Mouse (Mus musculus) spleen, postnatal 14 days (tissue): ENCODE data around the gene Igf1r.
A peak's percentile ranks its signal among the peaks of the same experiment; 100 is the strongest.

ENCODE experiments used
- DNase-seq, 2 experiments: peaks; one replicate each; pipeline ENCODE4 v3.0.0; 2021 to 2022; ENCODE audit warnings: low spot score in 2 of 2

The Igf1r gene

DNA sequence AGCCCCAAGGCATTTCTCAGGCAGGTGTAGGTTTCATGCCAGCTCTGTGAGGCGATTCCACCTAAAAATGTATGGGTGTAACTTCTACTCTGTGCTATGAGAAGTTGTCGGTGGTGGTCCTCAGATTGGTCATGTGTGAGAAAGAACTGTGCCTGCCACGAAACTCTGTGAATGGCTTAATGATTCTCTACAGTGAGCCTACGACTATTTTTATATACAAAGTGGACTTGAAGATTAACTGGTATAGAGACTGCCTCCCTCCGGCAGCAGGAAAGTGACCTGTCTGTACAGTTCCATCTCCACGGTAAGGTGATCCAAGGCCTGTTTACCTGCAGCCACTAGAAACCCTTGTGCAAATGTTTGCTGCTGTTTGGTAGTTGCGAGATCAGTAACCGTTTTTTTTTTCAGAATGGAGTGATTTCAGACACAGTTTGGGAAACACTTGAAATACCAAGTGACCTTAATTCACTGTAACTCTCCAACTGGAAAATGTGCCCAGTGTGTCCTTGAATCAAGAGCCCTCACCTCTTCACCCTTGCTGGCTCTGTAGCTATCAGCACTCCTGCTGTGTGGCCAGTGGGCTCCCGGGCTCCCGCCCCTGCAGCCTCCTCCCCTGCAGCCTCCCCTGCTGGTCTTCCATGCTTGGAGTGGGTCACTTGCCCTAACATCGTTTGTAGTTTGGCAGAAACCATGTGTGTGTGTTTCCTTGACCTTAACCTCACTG, 127.7 kb downstream of the Igf1r start:
- no peak for DNase-seq

DNA sequence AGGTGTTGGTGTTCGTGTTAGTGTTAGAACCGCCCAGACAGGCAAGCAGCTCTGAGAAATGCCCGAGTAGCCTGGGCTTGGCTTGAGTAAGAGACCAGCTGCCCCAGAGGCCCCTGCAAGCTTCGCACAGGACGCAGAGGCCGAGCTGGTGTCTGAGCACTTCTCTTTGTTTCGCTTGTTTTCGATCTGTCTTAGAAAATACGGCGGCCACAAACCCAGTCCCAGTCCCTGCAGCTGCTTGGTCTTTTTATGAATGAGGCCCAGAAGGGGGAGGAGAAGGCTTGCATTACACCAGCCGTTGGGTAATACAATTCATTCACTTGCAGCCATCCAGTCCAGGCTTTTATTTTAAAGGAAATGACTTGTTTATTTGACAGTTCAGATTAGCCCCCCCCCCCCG, 132.7 kb downstream of the Igf1r start:
- peak in 1 of 2 experiments; percentile 15 for DNase-seq

DNA sequence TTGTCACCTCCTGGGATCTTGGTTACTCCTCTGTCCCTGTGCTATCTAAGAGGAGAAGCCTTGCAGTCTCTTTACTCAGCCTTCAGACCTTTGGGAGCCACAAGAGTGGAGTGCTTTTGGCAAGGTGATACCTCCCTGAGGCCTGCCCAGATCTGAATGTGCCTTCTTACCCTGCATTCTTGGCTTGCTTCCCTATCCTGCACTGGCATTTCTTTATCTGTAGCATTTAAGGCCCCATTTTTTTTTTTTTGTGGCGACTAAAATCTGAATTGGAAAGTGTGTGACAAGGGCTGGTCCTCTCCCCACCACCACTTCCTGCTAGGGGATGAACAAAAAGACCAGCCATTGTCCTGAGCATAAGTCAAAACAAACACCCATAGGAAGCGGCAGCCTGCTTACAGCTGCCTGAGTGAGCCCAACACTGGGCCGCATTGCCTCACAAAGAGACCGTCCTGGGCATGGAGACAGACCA, 133.3 kb downstream of the Igf1r start:
- no peak for DNase-seq

DNA sequence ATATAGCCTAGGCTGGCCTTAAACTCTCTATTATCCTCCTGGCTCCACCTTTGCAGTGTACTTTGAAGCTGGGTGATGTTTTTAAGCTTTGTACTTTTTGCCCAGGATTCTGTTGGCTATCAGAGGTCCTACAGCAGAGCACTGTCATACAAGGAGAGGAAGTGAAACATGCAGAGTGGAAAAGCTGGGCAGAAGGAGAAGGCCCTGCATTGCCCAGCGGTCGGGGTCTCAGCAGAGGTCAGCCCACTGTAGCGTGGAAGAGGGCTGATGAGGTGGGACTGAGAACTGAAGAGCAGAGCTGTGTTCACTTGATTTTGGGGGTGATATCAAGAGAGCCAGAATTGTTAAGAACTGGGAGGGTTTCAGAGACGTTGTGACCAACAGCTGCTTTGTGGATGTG, 134.9 kb downstream of the Igf1r start:
- DNase-seq = no peak

DNA sequence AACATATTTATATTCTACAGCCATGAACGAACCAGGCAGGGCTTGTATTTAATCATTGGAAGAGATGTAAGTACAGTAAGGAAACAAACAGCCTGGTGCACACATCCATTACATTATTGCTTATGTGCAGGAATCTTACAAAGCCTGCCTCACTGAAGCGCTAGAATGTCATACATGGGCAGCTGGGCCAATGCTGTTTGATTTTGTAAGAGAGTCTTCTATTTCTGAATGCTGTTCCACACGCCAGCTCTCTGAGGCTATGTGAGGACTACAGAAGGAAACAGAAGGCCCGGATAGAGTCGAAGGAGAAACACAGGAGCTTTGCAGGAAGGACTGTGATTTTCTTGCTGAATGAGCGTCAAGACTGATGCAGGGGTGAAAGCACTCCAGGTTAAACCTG, 136.2 kb downstream of the Igf1r start:
- DNase-seq = no peak

DNA sequence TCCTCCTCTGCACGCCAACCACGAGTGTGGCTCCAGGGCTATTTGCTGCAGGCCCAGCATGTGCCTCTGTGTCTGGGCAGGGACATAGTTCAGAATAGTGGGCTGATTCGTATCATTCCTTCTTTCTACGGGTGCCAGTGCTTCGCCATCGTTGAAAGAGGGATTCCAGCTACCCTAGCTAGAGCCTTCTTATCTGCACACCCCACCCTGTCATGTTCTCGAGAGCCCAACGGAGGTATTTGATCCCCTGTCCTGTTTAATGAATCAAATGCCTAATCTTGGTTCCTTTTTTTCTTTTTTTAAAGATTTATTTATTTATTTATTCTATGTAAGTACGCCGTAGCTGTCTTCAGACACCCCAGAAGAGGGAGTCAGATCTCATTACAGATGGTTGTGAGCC, 137.1 kb downstream of the Igf1r start:
- no peak for DNase-seq

DNA sequence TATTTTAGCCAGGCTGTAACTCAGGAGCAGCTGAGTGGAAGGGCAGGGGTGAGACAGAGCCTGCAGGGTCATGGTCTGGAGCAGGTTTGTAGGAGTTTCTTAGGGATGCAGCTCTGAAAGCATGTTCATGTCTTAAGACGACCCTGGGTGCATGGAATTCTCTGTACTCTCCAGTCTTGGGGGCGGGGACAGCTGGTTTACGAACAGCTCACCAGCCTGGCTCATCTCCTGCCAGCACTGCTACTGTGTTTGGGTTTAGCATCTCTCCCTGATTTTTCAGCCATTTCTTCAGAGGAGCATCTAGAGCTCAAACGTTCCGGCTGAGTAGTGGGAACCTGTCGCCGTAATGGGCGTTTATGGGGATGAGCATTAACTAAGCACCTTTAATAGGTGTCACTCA, 137.9 kb downstream of the Igf1r start:
- no peak for DNase-seq

DNA sequence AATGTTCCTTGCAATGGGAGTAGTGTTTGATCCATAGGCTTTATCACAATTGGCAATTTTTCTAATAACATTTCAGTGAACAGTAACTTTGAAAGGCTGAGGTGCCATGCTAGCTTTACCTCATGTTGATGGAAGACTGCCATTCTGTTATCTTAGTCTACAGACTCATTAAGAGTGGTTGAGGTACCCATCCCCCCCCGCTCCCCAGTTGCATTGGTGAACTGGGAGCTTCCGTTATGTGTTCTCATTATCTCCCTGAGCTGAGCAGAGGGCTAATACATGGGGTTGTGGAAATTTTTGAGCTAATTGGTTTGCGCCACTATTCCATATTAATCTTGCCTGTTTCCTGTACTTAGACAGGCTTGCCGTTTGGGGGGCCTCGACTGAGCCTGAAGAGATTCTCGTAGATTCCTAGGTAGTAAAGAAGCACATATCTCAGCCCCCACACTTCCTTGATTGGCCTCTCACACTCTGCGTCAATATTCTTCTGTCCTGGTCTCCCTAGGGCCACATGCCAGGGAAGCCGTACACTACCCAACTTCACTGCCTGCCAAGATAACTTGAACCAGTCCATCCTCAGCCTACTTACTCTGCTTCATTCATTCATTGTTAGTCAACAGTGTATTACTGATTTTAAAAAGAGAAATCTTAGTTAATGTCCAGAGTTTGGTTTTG, 139.8 kb downstream of the Igf1r start:
- DNase-seq = no peak

DNA sequence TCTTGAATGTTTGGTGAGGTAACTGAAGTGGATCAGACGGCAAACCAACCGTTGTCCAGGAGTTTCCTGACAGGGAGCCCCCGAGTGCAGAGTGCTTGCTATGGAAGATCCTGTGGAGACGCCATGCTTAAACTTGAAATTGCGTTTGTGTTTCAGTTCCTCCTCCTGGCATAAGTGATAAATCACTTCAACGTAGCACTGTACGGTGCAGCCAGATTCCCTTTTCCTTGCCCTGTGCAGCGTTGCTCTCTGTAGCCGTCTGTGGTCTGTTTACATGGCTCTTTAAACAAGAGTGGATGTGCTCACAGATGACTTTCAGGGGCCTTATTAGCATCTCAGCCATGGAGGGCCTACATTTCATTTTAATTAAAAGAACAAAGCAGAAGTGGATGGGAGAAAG, 141.2 kb downstream of the Igf1r start:
- DNase-seq = no peak

DNA sequence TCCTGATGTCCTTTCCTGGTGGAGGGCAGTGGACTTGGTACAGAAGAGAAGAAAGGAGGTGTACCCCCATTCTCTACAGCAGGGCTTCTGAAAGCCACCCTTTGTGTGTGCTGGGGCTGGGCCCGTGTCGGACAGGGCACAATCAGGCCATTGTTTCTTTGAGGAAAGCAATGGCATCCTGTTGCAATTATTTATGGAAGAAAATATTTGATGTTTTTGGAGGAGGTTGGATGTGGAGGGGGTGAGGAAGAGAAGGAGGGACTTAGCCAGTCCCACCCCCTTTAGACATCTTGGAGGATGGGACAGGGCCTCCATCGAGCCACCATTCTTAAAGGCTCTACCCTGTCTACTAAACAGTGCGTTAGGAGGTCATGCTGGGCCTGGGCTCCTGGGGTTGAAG, 142.9 kb downstream of the Igf1r start:
- no peak for DNase-seq

DNA sequence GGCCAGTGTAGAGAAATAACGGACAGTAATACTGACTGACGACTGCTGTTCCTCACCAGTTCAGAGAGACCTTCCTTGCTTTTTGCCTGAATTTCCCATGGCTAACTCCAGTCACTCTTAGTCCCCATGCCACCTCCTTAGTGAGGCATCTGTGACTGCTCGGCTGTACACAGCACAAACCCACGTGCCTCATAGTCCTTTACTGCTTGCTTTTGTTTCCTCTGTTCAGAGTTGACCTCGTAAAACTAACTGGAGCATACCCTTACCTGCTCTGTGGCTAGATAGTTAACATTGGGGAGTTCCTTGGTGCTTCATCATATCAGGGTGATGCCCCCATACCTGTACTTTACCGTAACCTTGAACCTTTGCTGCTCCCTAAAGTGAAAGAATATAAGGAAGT, 143.8 kb downstream of the Igf1r start:
- DNase-seq = no peak

DNA sequence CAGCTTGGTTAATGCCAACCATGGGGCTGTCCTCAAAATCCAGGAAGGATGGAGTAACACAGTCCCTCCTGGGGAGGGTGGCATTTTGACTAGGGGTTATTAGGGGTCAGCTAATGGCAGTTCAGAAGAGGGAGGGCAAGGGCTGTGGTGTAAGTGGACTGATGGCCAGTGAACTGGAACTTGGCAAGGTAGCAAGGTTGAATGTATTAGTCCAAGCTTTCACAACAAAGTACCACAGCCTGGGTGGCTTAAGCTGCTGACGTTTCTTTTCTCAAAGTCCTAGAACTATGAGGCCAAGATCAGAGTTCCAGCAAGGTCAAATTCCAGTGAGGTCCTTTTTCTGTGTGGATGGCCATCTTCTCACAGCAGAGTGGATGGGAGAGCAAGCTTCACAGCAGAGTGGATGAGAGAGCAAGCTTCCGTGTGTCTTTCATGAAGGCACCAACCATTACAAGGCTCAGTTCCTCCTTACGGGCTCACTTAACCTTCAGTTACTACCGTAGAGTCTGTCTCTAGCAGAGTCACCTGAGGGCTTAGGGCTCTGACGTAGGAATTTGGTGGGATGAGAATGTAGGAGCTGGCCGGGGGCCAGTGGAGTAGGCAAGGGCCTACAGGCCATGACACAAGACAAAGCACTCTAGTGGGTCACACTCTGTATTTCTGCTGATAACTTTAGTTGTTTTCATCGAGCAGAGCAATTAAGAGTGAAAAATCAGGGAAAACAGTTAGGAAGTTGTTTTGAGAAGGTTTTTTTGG, 144.6 kb downstream of the Igf1r start:
- DNase-seq = no peak

DNA sequence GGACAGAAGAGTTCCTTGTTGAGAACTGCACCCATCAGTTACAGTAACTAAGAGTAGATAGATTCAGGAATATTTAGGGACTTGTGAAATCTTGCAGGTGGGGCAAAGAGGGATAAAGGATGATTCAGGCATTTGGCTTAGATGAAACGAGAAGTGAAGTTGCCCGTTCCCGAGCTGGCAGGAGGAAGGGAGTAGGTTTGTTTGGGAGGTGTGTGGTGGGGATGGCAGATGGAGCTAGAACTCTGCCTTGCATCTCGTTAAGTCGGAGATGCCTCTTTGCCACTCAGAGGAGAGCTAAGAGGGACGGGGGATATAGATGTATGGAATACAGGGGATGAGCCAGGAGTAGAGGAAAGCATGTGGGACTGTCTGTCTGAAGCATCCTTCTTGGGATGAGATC, 145.5 kb downstream of the Igf1r start:
- no peak for DNase-seq

DNA sequence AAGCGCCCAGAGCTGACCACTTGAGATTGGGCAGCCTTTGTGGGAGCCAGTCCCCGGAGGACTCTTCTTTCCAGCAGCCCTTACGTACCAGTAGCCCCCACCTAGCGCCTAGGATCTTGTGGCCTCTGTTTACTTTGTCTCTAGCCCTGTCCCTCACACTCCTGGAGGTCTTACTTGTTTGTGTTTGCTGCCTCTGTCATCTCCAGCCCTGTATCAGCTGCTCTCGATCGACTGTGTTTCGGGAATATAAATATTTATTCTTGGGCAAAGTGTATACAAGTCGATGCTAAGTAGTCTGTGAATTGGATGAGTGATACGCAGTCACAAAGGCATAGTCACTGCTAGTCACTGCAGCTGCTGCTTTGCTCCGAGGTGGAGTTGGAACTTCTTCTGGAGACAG, 147.8 kb downstream of the Igf1r start:
- no peak for DNase-seq

DNA sequence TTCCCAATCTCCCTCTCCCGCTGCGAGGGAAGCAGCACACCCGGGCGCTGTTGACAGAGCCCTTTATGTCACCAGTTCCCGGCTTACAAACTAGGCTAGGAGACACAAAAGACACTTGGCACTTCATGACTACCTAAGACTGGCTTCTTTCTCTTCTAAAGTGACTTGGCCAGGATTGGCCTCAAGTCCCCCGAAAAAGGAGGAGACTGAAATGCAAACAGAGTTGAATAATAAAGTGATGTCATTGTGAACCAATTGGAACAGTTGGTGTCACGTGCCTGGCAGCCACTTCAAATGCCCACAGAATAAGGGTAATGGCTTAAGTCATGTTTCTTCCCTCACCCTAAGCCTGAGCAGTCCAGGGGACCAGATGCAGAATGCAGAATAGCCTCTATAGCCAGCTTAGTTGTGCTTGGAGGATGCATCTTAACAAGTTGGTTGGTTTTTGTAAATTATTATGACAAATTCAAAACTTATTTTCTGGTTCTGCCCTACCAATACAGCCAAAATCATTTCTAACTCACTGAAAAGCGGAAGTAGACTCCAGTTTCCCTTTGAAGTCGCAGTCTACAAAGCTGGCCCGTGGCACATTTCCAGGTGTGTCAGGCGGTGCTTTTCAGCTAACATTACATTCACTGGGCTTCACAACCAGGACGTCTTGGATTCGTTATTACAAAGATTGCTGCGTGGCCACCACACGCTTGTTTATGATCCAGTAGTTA, 150.0 kb downstream of the Igf1r start:
- no peak for DNase-seq

DNA sequence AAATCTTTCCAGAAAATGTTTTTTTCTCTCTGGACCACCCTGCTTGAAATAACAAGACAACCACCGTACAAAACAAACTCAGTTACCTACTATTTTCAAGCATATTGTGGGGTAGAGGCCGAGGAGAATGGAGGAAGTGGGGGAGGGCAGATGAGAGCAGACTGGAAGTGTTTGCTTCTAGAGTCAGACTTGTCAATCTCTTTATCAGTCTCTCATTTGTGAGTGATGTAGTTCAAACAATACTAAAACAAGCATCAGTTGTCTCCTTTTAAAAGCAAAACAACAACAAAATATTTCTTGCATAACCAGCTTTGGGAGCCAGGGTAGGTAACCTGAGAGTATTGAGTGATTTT, 150.5 kb downstream of the Igf1r start:
- no peak for DNase-seq

DNA sequence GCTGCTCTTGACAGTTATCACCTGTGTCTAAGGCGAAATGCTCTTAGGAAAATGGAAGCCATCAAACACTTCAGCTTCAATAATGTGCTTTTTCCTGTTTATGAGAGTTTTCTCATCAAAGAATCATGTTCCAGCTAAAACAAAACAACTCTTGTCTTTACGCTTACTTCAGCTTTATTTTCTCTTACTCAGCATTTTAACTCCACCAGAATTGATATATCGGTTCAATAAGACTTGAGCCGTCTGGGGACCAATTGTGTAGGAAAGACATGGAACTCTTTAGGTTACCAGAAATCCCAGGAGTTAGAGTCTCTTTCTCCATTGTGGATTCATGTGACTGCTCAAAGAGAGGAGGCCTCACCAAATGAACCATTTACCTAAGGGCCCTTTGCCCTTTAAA, 158.9 kb downstream of the Igf1r start:
- DNase-seq = no peak

DNA sequence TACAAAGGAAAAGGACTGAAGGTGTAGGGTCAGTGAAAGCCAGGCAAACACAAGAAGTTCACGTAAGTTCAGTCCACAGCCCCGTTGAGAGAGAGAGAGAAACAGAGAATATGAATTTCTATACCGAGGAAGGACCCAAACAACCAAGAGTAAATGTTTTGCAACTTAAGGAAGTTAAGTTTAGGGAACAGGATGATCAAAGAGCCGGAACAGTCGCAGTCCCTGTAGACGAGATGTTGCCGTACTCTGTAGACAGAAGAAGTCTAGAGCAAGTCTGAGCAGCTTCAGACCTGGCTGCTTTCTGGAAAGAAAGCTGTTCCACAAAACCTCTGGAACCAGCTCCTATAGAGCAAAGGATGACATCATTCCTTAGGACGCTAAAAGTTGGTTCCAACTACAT, 160.0 kb downstream of the Igf1r start:
- DNase-seq = no peak

DNA sequence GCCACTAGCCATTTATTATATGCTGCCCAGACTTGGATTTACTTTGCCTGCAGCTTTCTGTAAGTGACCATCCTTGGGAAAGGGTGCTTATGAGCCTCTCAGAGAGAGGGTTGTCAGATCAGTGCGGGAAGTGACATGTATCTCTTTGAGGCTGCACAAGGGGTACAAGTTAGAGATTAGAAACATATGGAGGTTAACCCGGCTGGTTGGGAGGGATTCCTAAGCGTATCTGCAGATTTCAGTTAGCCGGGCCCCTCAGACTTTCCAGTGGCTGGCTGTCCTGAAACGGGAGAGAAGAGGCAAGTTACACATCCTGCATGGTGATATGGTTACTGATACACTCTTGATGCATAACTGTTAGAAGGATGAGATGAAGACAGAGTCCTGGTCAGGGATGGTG, 161.7 kb downstream of the Igf1r start:
- DNase-seq = no peak

DNA sequence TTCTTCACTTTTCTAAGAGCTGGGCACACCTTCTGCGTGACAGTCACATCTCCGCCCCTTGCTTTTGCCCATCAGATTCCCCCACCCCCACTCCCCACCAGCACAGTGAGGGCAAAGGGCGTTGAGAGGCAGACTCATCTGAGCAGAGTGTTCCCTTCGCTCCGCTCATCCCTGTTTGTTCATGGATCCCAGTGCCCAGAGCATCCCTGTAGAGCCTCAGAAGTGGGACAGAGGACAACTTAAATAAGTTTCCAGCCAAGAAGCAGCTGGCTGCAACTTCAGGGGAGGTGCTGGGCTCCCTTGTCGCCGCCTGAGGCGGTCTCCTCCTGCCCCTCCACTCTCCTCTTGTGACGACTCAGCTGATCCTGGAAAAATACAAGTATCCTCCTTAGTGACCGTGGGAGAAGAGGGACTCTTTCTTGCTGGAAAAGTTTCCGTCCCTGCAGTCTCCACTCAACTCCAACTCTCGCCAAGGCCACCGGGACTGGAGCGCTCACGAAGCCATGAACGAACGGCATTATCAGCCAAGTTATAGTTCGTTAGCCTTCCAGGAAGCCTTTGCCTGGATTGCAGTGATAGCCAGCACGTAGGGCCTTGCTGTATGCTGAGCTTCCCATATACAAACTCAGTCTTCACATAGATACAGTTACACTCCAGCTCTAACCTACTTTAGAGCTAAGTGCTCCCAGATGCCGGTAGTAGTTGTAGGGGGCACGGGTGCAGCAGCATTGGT, 162.5 kb downstream of the Igf1r start:
- DNase-seq = no peak

DNA sequence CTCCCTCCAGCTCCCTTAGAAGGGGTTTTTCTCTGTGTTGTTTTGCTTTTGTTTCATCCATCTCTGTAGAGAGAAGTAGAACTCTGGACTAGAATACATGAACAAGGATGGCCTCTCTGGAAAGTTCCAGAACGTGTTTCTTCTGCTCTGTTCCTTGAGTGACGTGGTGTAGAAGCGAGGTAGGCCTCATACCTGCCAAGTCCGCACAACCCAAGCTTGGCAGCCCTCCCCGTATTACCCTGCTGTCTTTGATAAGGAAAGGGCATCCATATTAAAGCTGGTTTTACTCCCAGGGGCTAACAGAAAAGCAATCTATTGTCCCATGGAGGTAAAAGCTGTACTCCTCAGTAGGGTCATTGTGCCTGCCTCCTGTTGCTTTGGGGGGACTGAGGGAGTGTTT, 164.9 kb downstream of the Igf1r start:
- DNase-seq = no peak

DNA sequence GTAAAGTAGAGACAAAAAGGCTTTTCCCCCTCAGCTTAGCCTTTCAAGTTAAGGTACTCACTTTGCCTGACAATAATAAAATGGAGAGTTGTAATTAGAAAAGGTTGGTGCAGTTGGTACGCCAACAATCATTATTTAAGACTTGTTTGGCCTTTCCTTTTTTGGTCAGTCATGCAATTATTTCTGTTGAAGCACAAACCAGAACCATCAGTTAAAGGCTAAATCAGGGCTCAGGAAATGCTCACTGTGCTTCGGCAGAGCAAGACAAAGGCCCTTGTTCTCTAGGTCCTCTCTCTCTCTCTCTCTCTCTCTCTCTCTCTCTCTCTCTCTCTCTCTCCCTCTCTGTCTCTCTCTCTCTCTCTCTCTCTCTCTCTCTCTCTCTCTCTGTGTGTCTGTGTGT, 165.4 kb downstream of the Igf1r start:
- DNase-seq = no peak
